Mouse (Mus musculus) adipocyte (in vitro differentiated cells): ENCODE results near the gene Gm12216.

Source experiments
- DNase-seq: peaks from one replicate; pipeline ENCODE4 v3.0.0-alpha.2; 2016; ENCODE audit warnings: low spot score

Gm12216 gene

DNA sequence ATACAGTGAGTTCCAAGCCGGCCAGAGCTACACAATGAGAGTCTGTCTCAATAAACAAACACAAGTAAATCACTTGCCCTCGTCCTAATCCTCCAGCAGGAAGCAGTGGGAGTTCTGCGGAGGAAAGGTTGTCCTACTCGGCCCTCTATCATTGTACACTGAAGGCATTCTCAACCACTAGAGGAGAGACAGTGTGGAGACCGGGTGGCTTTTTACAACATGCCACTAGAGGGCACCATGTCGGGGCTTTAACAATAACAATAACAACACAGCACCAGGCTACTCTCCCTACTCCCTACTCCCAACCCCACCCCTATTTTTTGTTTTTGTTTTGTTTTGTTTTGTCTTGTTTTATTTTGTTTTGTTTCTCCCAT is 121.5 kb downstream of the Gm12216 start:
- DNase-seq = peak; percentile 89

DNA sequence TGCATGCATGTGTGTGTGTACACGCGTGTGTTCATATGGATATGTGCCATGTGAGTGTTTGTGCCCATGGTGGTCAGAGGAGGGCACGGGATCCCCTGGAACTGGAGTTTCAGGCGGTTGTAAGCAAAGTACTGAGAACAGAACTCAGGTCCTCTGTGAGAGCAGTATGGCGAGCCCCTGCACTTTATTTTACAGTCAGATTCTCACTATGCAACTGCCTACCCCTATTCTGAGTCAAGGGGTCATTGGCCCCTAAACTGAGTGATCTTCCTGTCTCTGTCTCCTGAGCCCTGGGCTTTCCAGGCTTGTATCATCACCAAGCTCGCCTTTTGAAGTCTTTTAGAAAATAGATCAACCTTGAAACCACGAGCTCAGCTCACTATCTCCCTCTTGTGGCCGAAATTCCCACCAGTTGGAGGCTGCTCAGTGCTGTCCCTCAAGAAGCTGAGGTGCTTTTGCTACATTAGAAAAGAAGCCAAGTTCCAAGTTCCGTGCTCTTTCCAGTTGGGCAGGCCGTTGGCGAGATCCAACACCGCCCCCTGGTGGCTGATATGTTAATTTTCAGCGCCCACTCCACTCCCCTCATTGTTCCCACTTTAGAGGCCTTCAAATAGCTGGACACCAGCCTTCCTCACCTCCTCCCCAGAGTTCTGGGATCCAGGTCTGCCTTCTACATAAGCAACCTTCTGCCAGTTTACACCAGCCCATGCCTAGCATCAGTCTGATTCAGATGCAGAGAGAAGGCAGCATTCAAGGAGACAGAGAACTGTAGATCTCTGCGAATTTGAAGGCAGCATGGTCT is 122.1 kb downstream of the Gm12216 start:
- peak; percentile 91 for DNase-seq

DNA sequence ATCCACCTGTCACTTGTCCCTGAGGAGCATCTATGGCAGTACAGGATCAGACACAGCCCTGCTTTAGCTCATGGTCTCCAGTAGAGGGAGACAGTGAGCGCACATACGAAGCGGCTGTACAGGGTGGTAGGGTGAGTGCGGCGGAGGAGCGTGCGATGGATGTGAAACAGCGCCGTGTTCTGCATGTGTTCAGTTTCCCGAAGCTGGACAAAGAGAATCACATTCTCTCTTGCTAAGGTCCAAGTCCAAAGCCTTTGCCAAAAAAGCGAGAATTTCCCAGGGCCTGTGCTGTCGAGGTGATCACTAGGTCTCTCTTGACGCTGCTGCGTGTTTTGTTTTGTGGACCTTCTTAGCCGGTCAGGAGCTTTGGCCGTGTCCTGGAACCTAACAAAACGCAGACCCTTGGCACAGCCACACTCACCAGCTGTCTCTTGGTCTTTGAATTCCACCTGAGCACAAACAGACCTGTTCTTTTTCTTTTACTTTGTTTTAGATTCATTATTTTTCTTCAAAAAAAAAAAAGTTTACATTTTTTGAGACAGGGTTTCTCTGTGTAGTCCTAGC is 123.3 kb downstream of the Gm12216 start:
- DNase-seq = peak; percentile 20

DNA sequence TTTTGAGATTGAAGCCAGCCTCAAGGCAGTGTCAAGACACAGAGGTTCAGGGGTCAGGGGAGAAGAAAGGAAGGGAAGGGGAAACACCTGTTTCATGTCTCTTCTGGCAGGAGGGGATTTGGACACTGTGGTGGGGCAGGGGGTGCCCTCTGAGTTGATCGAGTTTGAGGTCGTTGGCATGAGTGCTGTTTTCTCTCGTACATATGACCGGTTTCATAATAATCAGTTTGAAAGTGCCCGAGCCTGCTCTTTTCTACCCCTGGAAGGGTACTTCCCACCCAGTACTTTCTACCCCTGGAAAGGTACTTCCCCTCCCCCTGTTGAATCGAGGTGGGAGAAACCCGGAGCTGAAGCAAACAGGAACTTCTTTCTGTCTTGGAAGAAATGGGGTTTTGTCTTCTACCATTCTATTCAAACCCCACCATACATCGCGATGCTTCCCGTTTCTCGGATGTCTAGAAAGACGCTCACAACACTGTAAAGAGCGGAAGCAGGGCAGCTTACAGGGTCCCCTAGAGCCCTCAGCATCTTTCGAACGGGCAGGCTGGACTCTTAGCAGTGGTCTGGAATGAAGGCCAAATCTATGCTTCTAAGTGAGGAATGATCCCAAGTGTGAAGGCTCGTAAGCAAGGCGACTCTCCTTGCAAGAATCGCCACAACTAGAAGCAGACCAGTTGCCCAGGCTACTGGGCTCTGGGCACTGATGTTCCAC is 123.9 kb downstream of the Gm12216 start:
- no peak for DNase-seq

DNA sequence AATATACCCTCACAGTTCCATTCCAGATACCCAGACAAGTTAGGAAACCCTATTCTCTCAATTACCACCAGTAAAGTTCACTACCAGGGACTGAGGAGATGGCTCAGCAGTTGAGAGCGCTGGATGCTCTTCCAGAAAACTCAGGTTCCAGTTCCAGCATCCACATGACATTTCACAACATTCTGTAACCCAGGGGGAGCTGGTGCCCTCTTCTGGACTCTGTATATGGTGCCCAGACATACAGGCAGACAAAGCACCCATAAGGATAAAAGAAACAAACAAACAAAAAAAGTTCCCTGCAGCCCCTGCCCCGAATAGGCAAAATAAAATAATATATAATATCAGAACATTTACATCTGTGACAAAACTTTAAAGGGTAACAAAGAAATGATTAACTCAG is 124.6 kb downstream of the Gm12216 start:
- DNase-seq = peak; percentile 32

DNA sequence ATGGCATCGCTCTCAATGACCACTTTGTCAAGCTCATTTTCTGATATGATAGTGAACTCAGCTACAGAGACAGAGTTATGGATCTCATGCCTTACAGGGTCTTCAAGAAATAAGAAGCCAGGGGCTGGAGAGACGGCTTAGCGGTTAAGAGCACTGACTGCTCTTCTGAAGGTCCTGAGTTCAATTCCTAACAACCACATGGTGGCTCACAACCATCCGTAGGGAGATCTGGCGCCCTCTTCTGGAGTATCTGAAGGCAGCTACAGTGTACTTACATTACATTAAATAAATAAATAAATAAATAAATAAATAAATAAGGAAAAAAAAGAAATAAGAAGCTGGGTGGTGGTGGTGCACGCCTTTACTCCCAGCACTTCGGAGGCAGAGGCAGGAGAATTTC is 125.2 kb downstream of the Gm12216 start:
- no peak for DNase-seq
